Mouse (Mus musculus) liver, postnatal 0 days (tissue): ENCODE measurements at regions not wholly inside any gene's neighbourhood (a gene's known extent, or its start where the extent isn't known, plus 50 kb on each side); places are given as distances from the start of the nearest gene placed in this dataset.

Source experiments
- CTCF ChIP-seq: sonication (generic); IDR thresholded peaks from 2 replicates; pipeline ENCODE4 v1.5.1; 2016; ENCODE audit warnings: antibody characterized with exemption, low read depth
- EP300 ChIP-seq: IDR thresholded peaks from 2 replicates; pipeline ENCODE4 v1.6.1; 2016; ENCODE audit warnings: antibody characterized with exemption, low read depth, mild to moderate bottlenecking

- no peak for TF ChIP-seq CTCF
- no peak for TF ChIP-seq EP300
Measured at GRCm38 (mm10) chr16:45327103-45327502, 81.8 kb downstream of the Cd200 start.
